In the genomic region with DNA sequence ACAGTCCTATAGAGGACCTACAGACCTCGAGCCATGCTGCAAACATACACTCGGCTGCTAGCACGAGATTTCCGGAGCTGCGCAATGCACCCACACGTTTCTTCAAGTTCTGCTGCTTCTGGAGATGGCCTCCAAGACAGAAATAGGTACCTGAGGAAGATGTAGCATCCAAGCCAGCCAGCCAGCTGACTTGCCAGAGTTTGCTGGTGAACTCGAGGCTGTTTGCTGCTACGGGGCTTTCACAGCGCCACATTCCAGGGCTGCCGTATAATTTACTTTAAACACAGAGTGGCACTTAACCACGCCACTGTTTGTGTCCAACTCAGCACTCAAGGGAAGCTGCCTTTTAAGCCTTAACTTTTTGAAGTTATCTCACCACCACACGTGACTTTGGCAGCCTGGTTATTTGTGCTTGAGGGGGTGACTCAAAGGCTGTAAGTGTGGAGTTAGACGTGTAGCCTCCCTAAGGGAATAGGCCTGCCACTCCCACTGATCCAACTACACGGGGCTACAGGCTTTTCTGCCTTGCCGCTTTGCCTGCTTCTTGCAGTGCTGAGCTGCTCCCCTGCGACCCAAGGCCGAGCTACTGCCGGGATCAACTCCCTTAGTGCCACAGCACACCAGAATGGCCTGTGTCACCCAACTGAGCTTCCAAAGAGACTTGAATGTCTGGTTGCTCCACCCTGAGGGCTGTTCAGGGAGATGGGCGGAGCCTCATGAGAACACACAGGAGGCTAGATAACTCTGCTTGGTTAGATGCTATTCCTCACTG, we compare ENCODE assay signal across 9 mouse cellular contexts. TPM values are rescaled to one million over a fixed set of nuclear protein-coding genes. Genes with fewer than 3 reads are reported as not detected.
A peak's percentile ranks its signal among the peaks of the same experiment; 100 is the strongest.
DNase-seq lines count a peak whose midpoint lies in the region; ATAC-seq and TF ChIP-seq lines count a peak whose summit lies in the region.
"Had no signal": no experiment of that assay in that cellular context is flagged by ENCODE, and none has a peak within 500 bp of the region (broad histone marks: within the 10 kb centered on the region; RNA-seq: fewer than 3 reads in every experiment).

No protein-coding gene starts in this region.

- TF ChIP-seq CTCF in layer of hippocampus, adult 2 months (conservative IDR thresholded peaks at IDR 0.05): no peak

- H3K9ac ChIP-seq in heart, embryonic 16.5 days (ENCODE audit: low read length): peak overlapping the region; percentile 67

- H3K4me2 ChIP-seq in heart, embryonic 16.5 days (ENCODE audit: low read depth, low read length): peak overlapping the region; percentile 40

- no peaks in the 10 kb centered on the region for H3K36me3 ChIP-seq in heart, embryonic 16.5 days (ENCODE audit: control insufficient read depth, insufficient read depth)
- H3K36me3 ChIP-seq: G1E had no signal

- WGBS in heart, embryonic 16.5 days: 24% methylated on average over 19 of the region's 19 CpGs

- DNase-seq in heart, adult 11 months: peak; percentile 96
- no peak for DNase-seq in heart, adult 8-10 months (ENCODE audit: low spot score)
- DNase-seq in R1 (ENCODE audit: low read depth, low spot score): peak; percentile 80
- DNase-seq in lung, postnatal 4 days: peak; percentile 63 to 82
- DNase-seq in layer of hippocampus, adult 2 months (ENCODE audit: low spot score in 2 of 2): no peak
- no peak for DNase-seq in layer of hippocampus, adult 9-11 months

- no peaks in the 10 kb centered on the region for H3K27me3 ChIP-seq in heart, embryonic 16.5 days (ENCODE audit: control insufficient read depth, insufficient read depth, low read length)

- H3K9me3 ChIP-seq in heart, embryonic 16.5 days (replicated peaks; ENCODE audit: control insufficient read depth, low read length): no peaks in the 10 kb centered on the region
- H3K9me3 ChIP-seq: G1E had no signal

- peak overlapping the region; percentile 97 for H3K27ac ChIP-seq in heart, embryonic 16.5 days (ENCODE audit: low read length)
- no peak overlapping the region for H3K27ac ChIP-seq in layer of hippocampus, adult 2 months

- peak; percentile 71 for ATAC-seq in heart, embryonic 16.5 days (replicated peaks; ENCODE audit: extremely low read depth, insufficient read depth, low FRiP score)
- no peak for ATAC-seq in granulocyte monocyte progenitor cell, adult 5-6 weeks (replicated peaks; ENCODE audit: poor library complexity, severe bottlenecking)

- H3K4me1 ChIP-seq in heart, embryonic 16.5 days (ENCODE audit: control insufficient read depth, insufficient read depth, low read length): peaks cover 37% of the 10 kb centered on the region

- H3K4me3 ChIP-seq in heart, embryonic 16.5 days (ENCODE audit: low read length): no peak overlapping the region
- no peak overlapping the region for H3K4me3 ChIP-seq in layer of hippocampus, adult 2 months

RNA-seq across cellular contexts. Expression of a gene that starts 25.9 kb away (rescaled TPM):
- total RNA-seq in heart, adult 8-10 months (2022): 10 to 100 TPM; 28.6 to 35.3 (median 32.5) TPM
- 25.7 and 27.7 TPM in 2 replicates for polyA plus RNA-seq in heart, embryonic 16.5 days (2015; fragmentation: Nextera tagmentation; extraction: Ambion mirVana)
- 10 to 100 TPM; 17.6 to 18.4 TPM for total RNA-seq in layer of hippocampus, adult 2 months (2021)
- total RNA-seq in granulocyte monocyte progenitor cell, adult 5-6 weeks (2014; fragmentation: Nextera tagmentation): 2.6 and 4.1 TPM in 2 replicates
- 4.1 and 7.4 TPM in 2 replicates for total RNA-seq in granulocyte monocyte progenitor cell, adult 5-6 weeks (2017)

Comparison
In these comparisons a context has a peak if more than half of its experiments do, and no peak if none do; other contexts are left out.
1. DNase-seq: peak in heart, adult 11 months (single experiment), R1 (single experiment) and lung, postnatal 4 days (2 of 2); none in heart, adult 8-10 months (single experiment), layer of hippocampus, adult 2 months (0 of 2) and layer of hippocampus, adult 9-11 months (single experiment).